Comparison of ENCODE assay signal across 14 mouse cellular contexts in genomic region chr7:122319566-122319965, GRCm38 (mm10).
"Had no signal": no experiment of that assay in that cellular context is flagged by ENCODE, and none has a peak within 500 bp of the region (broad histone marks: within the 10 kb centered on the region; RNA-seq: fewer than 3 reads in every experiment).

No protein-coding gene starts in this region.

- H3K27ac ChIP-seq: liver, embryonic 14.5 days; midbrain, embryonic 10.5 days; midbrain, embryonic 12.5 days; neural tube, embryonic 12.5 days had no signal

- H3K36me3 ChIP-seq: midbrain, embryonic 10.5 days; midbrain, embryonic 12.5 days; neural tube, embryonic 12.5 days had no signal

- H3K4me3 ChIP-seq: midbrain, embryonic 10.5 days; midbrain, embryonic 12.5 days; neural tube, embryonic 12.5 days had no signal

- H3K9ac ChIP-seq: liver, embryonic 14.5 days; lung, embryonic 14.5 days; midbrain, embryonic 12.5 days; neural tube, embryonic 12.5 days had no signal

- DNase-seq: lung, adult 18-20 months; lung, embryonic 14.5 days; lung, postnatal 10 days; lung, postnatal 4 days; midbrain, embryonic 14.5 days; right cerebral cortex, postnatal 14 days; spleen, adult 18-20 months; thymus, adult 2 months; thymus, postnatal 25 days; thymus, postnatal 4 days had no signal

- H3K27me3 ChIP-seq: midbrain, embryonic 12.5 days; neural tube, embryonic 12.5 days had no signal

- H3K4me1 ChIP-seq: midbrain, embryonic 10.5 days; midbrain, embryonic 12.5 days; neural tube, embryonic 12.5 days had no signal

- H3K4me2 ChIP-seq: lung, embryonic 14.5 days; midbrain, embryonic 12.5 days; neural tube, embryonic 12.5 days had no signal

- H3K9me3 ChIP-seq: midbrain, embryonic 10.5 days; midbrain, embryonic 12.5 days; neural tube, embryonic 12.5 days had no signal
